Mouse (Mus musculus): Measurements from ENCODE around the gene Prkag1. TPM values are rescaled to one million over a fixed set of nuclear protein-coding genes. Genes with fewer than 3 reads are reported as not detected.

The Prkag1 gene
- polyA plus RNA-seq, 1 experiment from 2014 or later, result 91.7 TPM

DNA sequence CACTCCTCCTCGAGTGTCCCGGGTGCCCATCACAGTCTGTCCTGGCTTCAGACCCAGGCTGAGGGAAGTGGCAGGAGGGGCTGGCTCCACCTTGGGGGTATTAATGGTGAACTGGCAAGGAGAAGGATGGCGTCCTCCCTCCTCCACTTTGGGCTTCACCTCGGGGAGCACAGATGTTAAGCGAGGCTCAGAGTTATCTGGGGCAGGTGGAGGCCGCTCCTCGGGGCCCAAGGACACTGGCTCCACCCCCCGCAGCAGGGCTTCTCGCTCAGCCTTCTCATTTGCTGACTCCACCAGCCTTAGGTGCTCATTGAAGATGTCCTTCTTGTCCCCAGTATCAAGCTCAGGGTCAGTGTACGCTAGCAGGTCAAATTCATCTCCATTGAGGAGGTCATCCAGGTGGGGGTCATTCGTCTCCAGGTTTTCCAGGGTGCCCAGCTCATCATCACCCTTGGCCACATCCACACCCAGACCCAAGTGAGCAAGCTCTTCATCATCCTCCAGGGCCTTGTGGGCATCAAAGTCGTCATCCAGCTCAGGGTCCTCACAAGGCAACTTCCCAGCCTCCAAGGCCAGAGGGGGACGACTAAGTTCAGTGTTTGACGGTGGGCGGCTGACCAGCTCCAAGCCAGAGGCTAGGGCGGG is 18.8 kb upstream of the Prkag1 start:
- 90% methylated on average over 16 of the region's 16 CpGs for WGBS
- ATAC-seq (replicated peaks), result no peak
- H3K9me3 ChIP-seq, result no peaks in the 10 kb centered on the region

DNA sequence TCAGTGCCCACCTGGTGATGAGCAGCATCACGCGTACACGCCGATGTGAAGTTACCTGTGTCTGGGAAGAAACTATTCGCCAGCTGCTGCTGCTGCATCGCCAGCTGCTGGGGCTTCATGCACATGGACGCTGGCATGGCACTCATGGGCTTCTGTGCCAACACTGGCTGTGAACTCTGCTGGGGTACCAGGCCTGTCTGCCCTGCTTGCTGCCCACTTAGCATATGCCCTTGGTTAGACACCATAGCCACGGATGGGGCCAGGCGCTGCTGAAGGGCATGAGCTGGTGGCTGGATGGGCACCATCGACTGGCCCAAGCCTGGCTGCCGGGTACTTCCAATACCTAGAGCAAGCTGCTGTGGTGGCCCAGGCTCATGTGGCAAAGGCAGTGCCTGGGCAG is 17.8 kb upstream of the Prkag1 start:
- no peaks in the 10 kb centered on the region for H3K4me1 ChIP-seq
- no peak overlapping the region for H3K27ac ChIP-seq (replicated peaks)
- no peak for ATAC-seq (replicated peaks)
- H3K27me3 ChIP-seq, result no peaks in the 10 kb centered on the region
- H3K9ac ChIP-seq (replicated peaks), result no peak overlapping the region
- H3K36me3 ChIP-seq, result peaks cover 100% of the 10 kb centered on the region
- H3K4me2 ChIP-seq (replicated peaks), result no peak overlapping the region
- H3K4me3 ChIP-seq, result no peak overlapping the region
- no peaks in the 10 kb centered on the region for H3K9me3 ChIP-seq
- WGBS, result 96% methylated on average over 11 of the region's 11 CpGs

More for the DNA sequence above, 18.8 kb upstream of the Prkag1 start:
- no peaks in the 10 kb centered on the region for H3K4me1 ChIP-seq
- no peak overlapping the region for H3K27ac ChIP-seq (replicated peaks)
- H3K4me2 ChIP-seq (replicated peaks), result no peak overlapping the region
- no peaks in the 10 kb centered on the region for H3K27me3 ChIP-seq
- peaks cover 100% of the 10 kb centered on the region for H3K36me3 ChIP-seq
- H3K4me3 ChIP-seq, result no peak overlapping the region
- no peak overlapping the region for H3K9ac ChIP-seq (replicated peaks)

DNA sequence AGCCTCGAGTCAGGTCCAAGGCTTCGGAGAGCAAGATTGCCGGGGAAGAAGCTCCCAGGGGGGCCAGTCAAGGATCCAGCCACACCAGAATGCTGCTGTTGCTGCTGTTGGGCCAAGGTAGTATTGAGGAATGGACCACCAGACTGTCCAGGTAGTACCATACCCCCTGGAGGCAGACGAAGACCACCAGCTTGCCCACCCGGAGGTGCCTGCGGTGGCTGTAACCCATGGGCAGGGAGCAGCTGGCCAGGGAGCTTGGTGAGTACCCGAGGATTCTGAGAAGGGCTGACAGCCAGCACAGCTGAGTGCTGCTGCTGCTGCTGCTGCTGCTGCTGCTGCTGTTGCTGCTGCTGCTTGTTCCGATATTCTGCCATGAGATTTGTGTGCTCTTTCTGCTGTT is 14.8 kb upstream of the Prkag1 start:
- peaks cover 100% of the 10 kb centered on the region for H3K36me3 ChIP-seq
- no peak for ATAC-seq (replicated peaks)
- no peak overlapping the region for H3K4me2 ChIP-seq (replicated peaks)
- 91% methylated on average over 8 of the region's 8 CpGs for WGBS
- no peaks in the 10 kb centered on the region for H3K9me3 ChIP-seq
- H3K9ac ChIP-seq (replicated peaks), result no peak overlapping the region
- no peak overlapping the region for H3K27ac ChIP-seq (replicated peaks)
- no peaks in the 10 kb centered on the region for H3K4me1 ChIP-seq
- H3K4me3 ChIP-seq, result no peak overlapping the region
- no peaks in the 10 kb centered on the region for H3K27me3 ChIP-seq

DNA sequence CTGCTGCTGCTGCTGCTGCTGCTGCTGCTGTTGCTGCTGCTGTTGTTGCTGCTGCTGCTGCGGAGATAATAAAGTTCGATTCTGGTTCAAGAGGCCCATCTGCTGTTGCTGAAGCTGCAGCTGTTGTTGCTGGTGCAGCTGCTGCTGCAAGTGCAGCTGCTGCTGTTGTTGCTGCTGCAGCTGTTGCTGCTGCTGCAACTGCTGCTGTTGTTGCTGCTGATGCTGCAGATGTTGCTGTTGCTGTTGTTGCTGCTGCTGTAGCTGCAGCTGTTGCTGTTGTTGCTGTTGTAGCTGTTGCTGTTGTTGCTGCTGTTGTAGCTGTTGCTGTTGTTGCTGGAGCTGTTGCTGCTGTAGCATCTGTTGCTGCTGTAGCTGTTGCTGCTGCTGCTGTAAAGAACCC is 13.8 kb upstream of the Prkag1 start:
- Histone ChIP-seq H3K4me3 (no peak overlapping the region), H3K27me3 (no peaks in the 10 kb centered on the region), H3K4me2 (replicated peaks) (no peak overlapping the region), H3K9ac (replicated peaks) (no peak overlapping the region), H3K4me1 (no peaks in the 10 kb centered on the region), H3K36me3 (peaks cover 100% of the 10 kb centered on the region), H3K27ac (replicated peaks) (no peak overlapping the region), H3K9me3 (no peaks in the 10 kb centered on the region)
- ATAC-seq (replicated peaks), result no peak
- WGBS, result 98% methylated on average over 2 of the region's 2 CpGs

DNA sequence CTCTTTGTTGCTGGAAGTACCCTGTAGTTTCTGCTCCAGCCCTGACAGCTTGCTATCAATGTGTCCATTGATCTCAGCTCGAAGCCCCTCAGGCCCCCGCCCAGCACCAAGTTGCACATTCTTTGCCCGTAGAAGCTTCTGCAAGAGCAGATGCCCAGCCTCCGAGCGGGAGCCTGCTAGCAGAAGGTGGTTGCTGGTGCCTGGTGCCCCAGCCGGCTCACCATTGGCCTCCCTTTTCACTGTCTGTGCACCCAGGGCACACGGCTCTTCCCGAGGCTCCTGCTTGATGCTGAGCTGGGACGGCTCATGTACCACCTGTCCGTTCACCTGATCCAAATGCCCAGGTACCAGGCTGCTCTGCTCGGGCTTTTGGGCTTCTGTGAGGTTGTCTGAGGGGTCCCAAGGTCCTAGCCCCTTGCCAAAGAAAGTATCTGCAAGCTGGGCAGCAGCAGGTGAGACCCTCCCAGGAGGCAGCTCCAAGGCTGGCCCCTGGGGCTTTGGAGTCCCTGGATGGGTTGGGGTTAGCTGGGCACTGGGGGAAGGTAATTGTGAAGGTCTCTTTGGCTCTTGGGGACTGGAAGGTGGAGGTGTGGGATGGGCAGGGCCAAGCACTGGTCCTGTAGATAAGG is 12.4 kb upstream of the Prkag1 start:
- Histone ChIP-seq H3K9ac (replicated peaks) (no peak overlapping the region), H3K27ac (replicated peaks) (no peak overlapping the region), H3K4me3 (no peak overlapping the region), H3K36me3 (peaks cover 100% of the 10 kb centered on the region), H3K27me3 (no peaks in the 10 kb centered on the region), H3K4me2 (replicated peaks) (no peak overlapping the region), H3K4me1 (no peaks in the 10 kb centered on the region), H3K9me3 (no peaks in the 10 kb centered on the region)
- ATAC-seq (replicated peaks), result no peak
- 95% methylated on average over 11 of the region's 11 CpGs for WGBS

DNA sequence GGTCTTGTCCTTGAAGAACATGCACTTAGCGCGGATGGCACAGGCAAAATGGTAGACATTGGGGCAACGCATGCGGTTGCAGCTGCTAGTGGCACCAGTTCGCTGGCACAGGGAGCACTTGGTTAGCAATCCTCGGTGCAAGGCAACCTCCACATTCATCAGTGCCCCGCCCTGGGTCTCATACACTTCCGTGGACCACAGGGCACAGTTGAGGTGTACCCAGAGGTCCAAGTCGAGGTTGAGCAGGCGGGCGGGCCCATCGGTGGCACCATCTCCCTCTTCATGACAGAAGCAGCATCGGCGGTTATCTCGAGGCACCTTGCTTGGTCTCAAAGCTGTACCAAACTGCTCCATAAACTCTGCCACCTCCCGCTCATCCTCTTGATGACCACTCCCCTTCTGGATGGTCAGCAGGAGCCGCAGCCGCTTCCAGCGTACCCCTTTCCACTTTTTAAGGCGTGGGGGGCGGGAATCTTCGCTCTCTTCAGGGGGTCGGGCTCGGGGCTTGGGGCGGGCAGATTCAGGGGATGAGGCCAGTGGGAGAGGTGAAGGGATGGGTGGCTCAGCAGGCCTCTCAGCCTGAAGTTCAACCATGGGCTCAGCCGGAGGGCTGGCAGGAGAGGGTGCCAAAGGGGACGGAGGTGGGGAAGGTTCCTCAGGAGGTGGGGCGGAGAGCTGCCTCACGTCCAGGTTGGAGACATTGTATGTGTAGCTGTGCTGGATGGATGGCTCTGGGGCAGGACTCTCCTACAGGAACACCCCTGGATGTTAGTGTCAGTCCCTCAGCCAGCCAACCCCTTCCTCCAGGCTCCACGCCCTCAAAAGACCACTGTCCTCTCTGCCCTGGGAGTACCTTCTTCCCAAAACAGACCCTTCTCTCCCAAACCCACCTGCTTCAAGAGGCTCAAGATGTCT is 8.6 kb upstream of the Prkag1 start:
- peaks cover 99% of the 10 kb centered on the region for H3K36me3 ChIP-seq
- no peak for ATAC-seq (replicated peaks)
- no peak overlapping the region for H3K4me3 ChIP-seq
- H3K27ac ChIP-seq (replicated peaks), result no peak overlapping the region
- no peak overlapping the region for H3K9ac ChIP-seq (replicated peaks)
- H3K9me3 ChIP-seq, result no peaks in the 10 kb centered on the region
- H3K27me3 ChIP-seq, result no peaks in the 10 kb centered on the region
- no peaks in the 10 kb centered on the region for H3K4me1 ChIP-seq
- no peak overlapping the region for H3K4me2 ChIP-seq (replicated peaks)
- 93% methylated on average over 30 of the region's 30 CpGs for WGBS

DNA sequence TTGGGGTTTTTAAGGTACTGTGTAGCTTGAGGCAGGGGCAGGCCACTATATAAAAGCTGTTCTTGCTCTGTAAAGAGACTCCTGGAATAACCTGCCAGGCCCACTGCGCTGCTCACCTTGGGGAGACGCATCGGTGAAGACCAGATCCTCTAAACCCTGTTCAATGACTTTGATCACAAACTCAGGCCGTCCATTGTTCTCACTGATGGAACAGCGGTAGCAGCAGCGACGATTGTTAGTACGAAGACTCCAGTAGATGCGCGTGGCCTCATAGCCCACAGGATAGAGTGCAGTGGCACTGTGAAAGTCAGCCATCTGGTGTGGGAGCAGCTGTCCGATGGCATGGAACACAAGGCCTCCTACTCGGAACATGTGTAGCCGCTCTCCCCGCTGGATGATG is 7.8 kb upstream of the Prkag1 start:
- Histone ChIP-seq H3K36me3 (peaks cover 99% of the 10 kb centered on the region), H3K4me1 (no peaks in the 10 kb centered on the region), H3K9ac (replicated peaks) (no peak overlapping the region), H3K9me3 (no peaks in the 10 kb centered on the region), H3K27ac (replicated peaks) (no peak overlapping the region), H3K4me3 (no peak overlapping the region), H3K27me3 (no peaks in the 10 kb centered on the region), H3K4me2 (replicated peaks) (no peak overlapping the region)
- 95% methylated on average over 14 of the region's 14 CpGs for WGBS
- no peak for ATAC-seq (replicated peaks)

DNA sequence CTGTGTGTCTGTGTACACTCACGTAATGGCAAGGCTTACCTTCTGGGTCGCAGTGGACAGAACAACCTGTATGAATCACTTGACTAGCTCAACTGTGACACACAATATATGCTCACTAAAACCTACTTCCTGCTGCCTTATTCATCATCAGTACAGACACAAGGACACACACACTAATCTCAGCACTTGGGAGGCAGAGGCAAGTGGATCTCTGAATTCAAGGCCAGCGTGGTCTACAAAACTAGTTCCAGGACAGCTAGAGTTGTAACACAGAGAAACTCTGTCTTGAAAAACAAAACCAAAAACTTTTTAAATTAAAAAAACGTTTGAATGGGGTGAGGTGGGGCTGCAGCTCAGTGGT is 6.4 kb upstream of the Prkag1 start:
- 77% methylated on average over 4 of the region's 4 CpGs for WGBS
- Histone ChIP-seq H3K4me3 (no peak overlapping the region), H3K36me3 (peaks cover 92% of the 10 kb centered on the region), H3K4me1 (no peaks in the 10 kb centered on the region), H3K4me2 (replicated peaks) (no peak overlapping the region), H3K9ac (replicated peaks) (no peak overlapping the region), H3K27me3 (no peaks in the 10 kb centered on the region), H3K27ac (replicated peaks) (no peak overlapping the region), H3K9me3 (no peaks in the 10 kb centered on the region)
- no peak for ATAC-seq (replicated peaks)

DNA sequence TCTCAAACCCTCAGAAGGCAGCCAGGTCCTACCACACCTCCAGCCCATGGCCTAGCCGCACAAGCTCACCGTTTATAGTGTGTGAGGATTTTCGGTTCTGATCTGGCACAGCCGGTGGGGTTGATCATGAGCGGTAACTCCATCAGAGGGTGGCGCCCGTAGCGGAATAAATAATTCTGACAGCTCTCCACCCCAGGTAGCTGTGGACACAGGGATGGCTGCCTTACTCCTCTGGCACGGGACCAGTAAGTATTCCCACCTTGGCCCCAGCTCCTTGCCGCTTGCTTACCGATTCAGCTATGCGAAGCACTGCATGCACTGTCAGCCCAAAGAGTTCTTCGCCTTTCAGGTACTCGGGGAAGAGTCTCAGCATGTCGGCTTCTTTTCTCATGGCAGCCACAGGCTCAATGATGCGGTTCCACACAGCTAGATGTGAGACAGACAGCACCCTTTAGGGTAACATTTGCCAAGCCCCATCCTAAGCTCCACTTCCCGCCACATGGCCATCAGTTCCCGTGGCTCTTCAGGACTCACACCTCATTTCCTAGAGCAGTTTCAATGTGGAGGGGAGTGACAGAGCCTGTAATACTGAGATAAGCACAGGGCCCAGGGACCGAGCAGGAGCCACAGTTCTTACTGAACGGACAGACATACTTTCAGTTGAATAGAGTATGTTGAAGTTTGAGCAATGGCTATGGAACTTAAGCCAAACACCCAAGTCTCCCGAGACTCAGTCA is 5.9 kb upstream of the Prkag1 start:
- H3K4me1 ChIP-seq, result no peaks in the 10 kb centered on the region
- H3K36me3 ChIP-seq, result peaks cover 87% of the 10 kb centered on the region
- H3K27ac ChIP-seq (replicated peaks), result no peak overlapping the region
- no peaks in the 10 kb centered on the region for H3K9me3 ChIP-seq
- WGBS, result 90% methylated on average over 21 of the region's 21 CpGs
- H3K4me3 ChIP-seq, result no peak overlapping the region
- H3K27me3 ChIP-seq, result no peaks in the 10 kb centered on the region
- H3K4me2 ChIP-seq (replicated peaks), result no peak overlapping the region
- ATAC-seq (replicated peaks), result no peak
- H3K9ac ChIP-seq (replicated peaks), result no peak overlapping the region

DNA sequence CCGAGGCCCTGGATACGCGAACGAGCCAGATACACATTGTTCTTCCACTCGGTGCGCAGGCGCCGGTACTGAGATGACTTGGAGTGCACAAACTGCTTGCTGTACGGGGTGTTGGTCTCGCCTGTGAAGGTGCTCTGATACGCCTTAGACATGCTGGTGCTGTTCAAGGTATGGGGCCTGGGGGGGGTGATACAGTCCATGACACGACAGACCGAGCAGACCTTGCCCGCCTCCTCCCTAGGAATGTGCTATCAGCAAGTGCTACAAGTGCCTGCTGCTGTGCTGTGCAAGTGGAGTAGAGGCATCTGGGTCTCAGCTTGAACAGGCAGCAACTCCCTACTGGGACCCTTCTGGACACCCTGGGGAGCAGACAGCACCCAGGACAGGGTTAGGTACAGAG is 4.0 kb upstream of the Prkag1 start:
- no peak for ATAC-seq (replicated peaks)

DNA sequence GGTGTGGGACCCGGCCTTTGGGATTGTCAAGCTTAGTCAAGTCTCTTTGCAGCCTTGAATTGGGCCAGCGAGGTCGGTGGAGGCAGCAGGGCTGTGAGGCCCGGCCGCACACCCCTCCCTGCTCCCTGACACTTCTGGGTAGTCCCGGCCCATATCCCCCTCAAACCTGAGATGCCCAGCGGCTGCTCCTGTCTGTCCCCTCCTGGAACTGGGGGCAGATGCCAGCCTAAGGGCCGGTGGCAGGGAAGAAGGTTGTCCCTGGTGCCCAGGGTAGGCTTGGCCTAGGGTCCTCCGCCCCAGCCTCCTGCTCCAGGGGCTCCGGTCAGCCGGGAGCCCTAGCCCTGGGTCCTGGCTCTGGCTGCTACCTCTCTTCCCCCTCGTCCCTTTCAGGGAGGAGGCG is 2.7 kb upstream of the Prkag1 start:
- no peak overlapping the region for H3K9ac ChIP-seq (replicated peaks)
- peaks cover 56% of the 10 kb centered on the region for H3K36me3 ChIP-seq
- ATAC-seq (replicated peaks), result no peak
- H3K9me3 ChIP-seq, result no peaks in the 10 kb centered on the region
- no peak overlapping the region for H3K4me2 ChIP-seq (replicated peaks)
- H3K27me3 ChIP-seq, result no peaks in the 10 kb centered on the region
- no peak overlapping the region for H3K27ac ChIP-seq (replicated peaks)
- peaks cover 16% of the 10 kb centered on the region for H3K4me1 ChIP-seq
- H3K4me3 ChIP-seq, result no peak overlapping the region
- 88% methylated on average over 13 of the region's 13 CpGs for WGBS

More for the DNA sequence above, 4.0 kb upstream of the Prkag1 start:
- 97% methylated on average over 14 of the region's 14 CpGs for whole genome bisulfite sequencing
- peaks cover 4% of the 10 kb centered on the region for H3K4me1 ChIP-seq
- peaks cover 68% of the 10 kb centered on the region for H3K36me3 ChIP-seq
- no peaks in the 10 kb centered on the region for H3K9me3 ChIP-seq
- no peaks in the 10 kb centered on the region for H3K27me3 ChIP-seq
- H3K4me3 ChIP-seq, result no peak overlapping the region
- no peak overlapping the region for H3K9ac ChIP-seq (replicated peaks)
- H3K27ac ChIP-seq (replicated peaks), result no peak overlapping the region
- no peak overlapping the region for H3K4me2 ChIP-seq (replicated peaks)

DNA sequence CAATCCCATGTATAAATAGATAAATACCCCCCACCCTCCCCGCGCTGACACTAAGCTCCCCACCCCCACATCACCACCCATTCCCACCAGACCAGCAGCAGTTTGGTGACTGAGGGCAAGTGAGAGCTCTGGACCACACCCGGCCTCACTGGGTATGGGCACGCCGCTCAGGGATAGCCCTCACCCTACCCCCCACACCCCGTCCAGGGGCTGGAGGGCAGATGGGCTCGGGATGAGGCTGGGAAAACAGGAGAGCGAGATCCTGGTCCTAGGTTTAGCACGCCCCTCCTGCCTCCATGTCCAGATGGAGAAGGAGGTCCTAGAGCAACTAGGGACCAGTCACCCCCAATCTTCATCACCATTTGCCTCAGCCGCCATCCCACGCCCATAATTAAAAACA is 2.0 kb upstream of the Prkag1 start:
- H3K9me3 ChIP-seq, result no peaks in the 10 kb centered on the region
- peaks cover 48% of the 10 kb centered on the region for H3K36me3 ChIP-seq
- H3K4me2 ChIP-seq (replicated peaks), result no peak overlapping the region
- H3K27ac ChIP-seq (replicated peaks), result no peak overlapping the region
- no peaks in the 10 kb centered on the region for H3K27me3 ChIP-seq
- peaks cover 16% of the 10 kb centered on the region for H3K4me1 ChIP-seq
- ATAC-seq (replicated peaks), result no peak
- no peak overlapping the region for H3K4me3 ChIP-seq
- H3K9ac ChIP-seq (replicated peaks), result no peak overlapping the region
- WGBS, result 89% methylated on average over 11 of the region's 11 CpGs
